Mouse (Mus musculus) right cerebral cortex, adult 18-20 months (tissue): ENCODE results near the gene Uncx.
A peak's percentile ranks its signal among the peaks of the same experiment; 100 is the strongest.
"Not testable (repeated sequence)": the region's sequence is repeated elsewhere in the genome, so short reads cannot be mapped to it uniquely, and the experiment has no call there.

Source experiments
- DNase-seq: peaks from one replicate; pipeline ENCODE4 v3.0.0; 2022; ENCODE audit warnings: mixed read lengths

Gene Uncx

GRCm38 (mm10) chr5:139565462-139565861 is 22.2 kb downstream of the Uncx start:
- no peak for DNase-seq

- DNase-seq, result no peak
Measured at GRCm38 (mm10) chr5:139566640-139567399, 23.5 kb downstream of the Uncx start.

GRCm38 (mm10) chr5:139568079-139568478 is 24.8 kb downstream of the Uncx start:
- no peak for DNase-seq

- DNase-seq, result no peak
Measured at GRCm38 (mm10) chr5:139572526-139572925, 29.2 kb downstream of the Uncx start.

GRCm38 (mm10) chr5:139573606-139574311 is 30.5 kb downstream of the Uncx start:
- DNase-seq, result no peak

- no peak for DNase-seq
Measured at GRCm38 (mm10) chr5:139575054-139575453, 31.8 kb downstream of the Uncx start.

GRCm38 (mm10) chr5:139580171-139580743 is 37.0 kb downstream of the Uncx start:
- no peak for DNase-seq

- DNase-seq, result peak; percentile 12
Measured at GRCm38 (mm10) chr5:139581308-139581868, 38.1 kb downstream of the Uncx start.

- DNase-seq, result no peak
Measured at GRCm38 (mm10) chr5:139584971-139585747, 41.9 kb downstream of the Uncx start.

- DNase-seq, result no peak
Measured at GRCm38 (mm10) chr5:139585748-139586060, 42.4 kb downstream of the Uncx start.

GRCm38 (mm10) chr5:139587459-139587858 is 44.2 kb downstream of the Uncx start:
- not testable (repeated sequence) for DNase-seq

GRCm38 (mm10) chr5:139590682-139591360 is 47.5 kb downstream of the Uncx start:
- not testable (repeated sequence) for DNase-seq

- no peak for DNase-seq
Measured at GRCm38 (mm10) chr5:139592011-139592410, 48.7 kb downstream of the Uncx start.

GRCm38 (mm10) chr5:139592850-139593249 is 49.6 kb downstream of the Uncx start:
- no peak for DNase-seq

- no peak for DNase-seq
Measured at GRCm38 (mm10) chr5:139593746-139594145, 50.5 kb downstream of the Uncx start.

- no peak for DNase-seq
Measured at GRCm38 (mm10) chr5:139595001-139595400, 51.7 kb downstream of the Uncx start.
